13 mouse cellular contexts compared by ENCODE assay signal in the genomic region with DNA sequence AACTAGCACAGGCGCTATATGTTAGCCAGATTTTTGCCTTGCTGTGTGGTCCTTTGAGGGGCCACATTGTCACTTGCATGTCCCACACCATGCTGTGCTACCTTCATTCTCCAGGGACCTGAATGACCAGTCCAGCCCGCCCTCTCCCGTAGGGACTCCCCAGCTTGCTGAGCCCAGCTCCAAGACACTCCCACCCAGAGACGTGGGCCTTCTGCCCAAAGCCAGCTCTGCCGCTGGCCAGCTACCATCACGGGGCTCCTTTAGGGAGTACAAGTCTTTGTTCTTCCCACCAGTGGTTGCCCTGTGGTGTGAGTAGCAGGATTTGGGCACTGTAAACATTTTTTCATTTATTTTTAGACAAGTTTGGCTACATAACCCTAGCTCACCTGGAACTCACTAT.
DNase-seq lines count a peak whose midpoint lies in the region; ATAC-seq and TF ChIP-seq lines count a peak whose summit lies in the region.
"Had no signal": no experiment of that assay in that cellular context is flagged by ENCODE, and none has a peak within 500 bp of the region (broad histone marks: within the 10 kb centered on the region; RNA-seq: fewer than 3 reads in every experiment).

No protein-coding gene starts in this region.

- ATAC-seq in forebrain, embryonic 15.5 days (replicated peaks): no peak
- peak; percentile 76 for ATAC-seq in hindbrain, postnatal 0 days
- no peak for ATAC-seq in hindbrain, embryonic 14.5 days (ENCODE audit: low FRiP score)
- ATAC-seq: liver, postnatal 0 days had no signal

- no peak overlapping the region for H3K4me2 ChIP-seq in forebrain, embryonic 15.5 days (replicated peaks)
- H3K4me2 ChIP-seq in hindbrain, postnatal 0 days (ENCODE audit: low read depth, low read length): no peak overlapping the region
- H3K4me2 ChIP-seq in hindbrain, embryonic 14.5 days (replicated peaks): no peak overlapping the region
- H3K4me2 ChIP-seq: heart, embryonic 13.5 days had no signal

- no peak for DNase-seq in forebrain, embryonic 10.5 days (ENCODE audit: extremely low spot score, low spot score)
- peak; percentile 55 for DNase-seq in hindbrain, postnatal 0 days (ENCODE audit: low spot score)
- DNase-seq in hindbrain, embryonic 14.5 days (ENCODE audit: low spot score): no peak
- DNase-seq in ovary, postnatal 36 days (ENCODE audit: low spot score): peak; percentile 36
- DNase-seq in ovary, postnatal 14 days (ENCODE audit: low spot score): no peak
- no peak for DNase-seq in cerebellum, postnatal 10 days
- no peak for DNase-seq in left cerebral cortex, adult 11 months (ENCODE audit: low spot score)
- DNase-seq: cerebellum, adult 2 months; kidney, adult 11 months; liver, postnatal 0 days had no signal

- peaks cover 3% of the 10 kb centered on the region; the same call in 1 of the 2 replicates for H3K27me3 ChIP-seq in forebrain, embryonic 10.5 days (ENCODE audit: poor library complexity, severe bottlenecking)
- H3K27me3 ChIP-seq in forebrain, embryonic 15.5 days: no peaks in the 10 kb centered on the region
- no peaks in the 10 kb centered on the region for H3K27me3 ChIP-seq in hindbrain, postnatal 0 days (ENCODE audit: insufficient read depth, low read length)
- no peaks in the 10 kb centered on the region for H3K27me3 ChIP-seq in hindbrain, embryonic 14.5 days (ENCODE audit: control insufficient read depth, insufficient read depth, low read length)
- H3K27me3 ChIP-seq: heart, embryonic 13.5 days had no signal

- no peaks in the 10 kb centered on the region for H3K9me3 ChIP-seq in forebrain, embryonic 10.5 days
- H3K9me3 ChIP-seq in forebrain, embryonic 15.5 days: no peaks in the 10 kb centered on the region
- H3K9me3 ChIP-seq in hindbrain, postnatal 0 days (ENCODE audit: low read length): no peaks in the 10 kb centered on the region
- H3K9me3 ChIP-seq in hindbrain, embryonic 14.5 days (ENCODE audit: control insufficient read depth, low read length): no peaks in the 10 kb centered on the region
- H3K9me3 ChIP-seq: heart, embryonic 13.5 days had no signal

- no peak overlapping the region for H3K9ac ChIP-seq in forebrain, embryonic 15.5 days (replicated peaks)
- no peak overlapping the region for H3K9ac ChIP-seq in hindbrain, postnatal 0 days (replicated peaks; ENCODE audit: low read length)
- no peak overlapping the region for H3K9ac ChIP-seq in hindbrain, embryonic 14.5 days
- H3K9ac ChIP-seq: heart, embryonic 13.5 days; liver, postnatal 0 days had no signal

- peaks cover 49% of the 10 kb centered on the region for H3K4me1 ChIP-seq in forebrain, embryonic 10.5 days
- peaks cover 13% of the 10 kb centered on the region for H3K4me1 ChIP-seq in forebrain, embryonic 15.5 days
- peaks cover 19% of the 10 kb centered on the region; the same call in 1 of the 2 replicates for H3K4me1 ChIP-seq in hindbrain, postnatal 0 days (ENCODE audit: insufficient read depth, low read length)
- peaks cover 13% of the 10 kb centered on the region; the same call in 1 of the 2 replicates for H3K4me1 ChIP-seq in hindbrain, embryonic 14.5 days (replicated peaks; ENCODE audit: control insufficient read depth, insufficient read depth, low read length)

- no peak for TF ChIP-seq CTCF in hindbrain, postnatal 0 days (IDR thresholded peaks at IDR 0.05; ENCODE audit: low read depth)

- H3K4me3 ChIP-seq in forebrain, embryonic 10.5 days: no peak overlapping the region
- H3K4me3 ChIP-seq in forebrain, embryonic 15.5 days: no peak overlapping the region
- H3K4me3 ChIP-seq in hindbrain, postnatal 0 days (ENCODE audit: low read length): no peak overlapping the region
- no peak overlapping the region for H3K4me3 ChIP-seq in hindbrain, embryonic 14.5 days (replicated peaks; ENCODE audit: low read length)
- H3K4me3 ChIP-seq: heart, embryonic 13.5 days; layer of hippocampus, adult 2 months had no signal

- 0 out of 2 replicates have a peak overlapping the region, but pooled peaks have one; percentile 26 for H3K27ac ChIP-seq in forebrain, embryonic 10.5 days
- H3K27ac ChIP-seq in forebrain, embryonic 15.5 days (replicated peaks): no peak overlapping the region
- H3K27ac ChIP-seq in hindbrain, postnatal 0 days: peak overlapping the region; percentile 26; the same call in 1 of the 2 replicates
- no peak overlapping the region for H3K27ac ChIP-seq in hindbrain, embryonic 14.5 days

- no peaks in the 10 kb centered on the region for H3K36me3 ChIP-seq in forebrain, embryonic 10.5 days (replicated peaks)
- no peaks in the 10 kb centered on the region for H3K36me3 ChIP-seq in forebrain, embryonic 15.5 days
- no peaks in the 10 kb centered on the region for H3K36me3 ChIP-seq in hindbrain, postnatal 0 days (ENCODE audit: insufficient read depth, low read length)
- no peaks in the 10 kb centered on the region for H3K36me3 ChIP-seq in hindbrain, embryonic 14.5 days (replicated peaks; ENCODE audit: control insufficient read depth, insufficient read depth)
- H3K36me3 ChIP-seq: heart, embryonic 13.5 days had no signal

- 80% methylated on average over 6 of the region's 6 CpGs for WGBS in forebrain, embryonic 10.5 days
- 54% methylated on average over 6 of the region's 6 CpGs for WGBS in forebrain, embryonic 15.5 days
- 51% methylated on average over 6 of the region's 6 CpGs for WGBS in hindbrain, postnatal 0 days
- WGBS in hindbrain, embryonic 14.5 days: 64% methylated on average over 6 of the region's 6 CpGs

Comparison
In these comparisons a context has a peak if more than half of its experiments do, and no peak if none do; other contexts are left out.
1. DNase-seq: peak in hindbrain, postnatal 0 days (single experiment) and ovary, postnatal 36 days (single experiment); none in forebrain, embryonic 10.5 days (single experiment), hindbrain, embryonic 14.5 days (single experiment), ovary, postnatal 14 days (single experiment), cerebellum, postnatal 10 days (0 of 2) and left cerebral cortex, adult 11 months (single experiment).
2. H3K27ac ChIP-seq: peak in forebrain, embryonic 10.5 days (single experiment) and hindbrain, postnatal 0 days (single experiment); none in forebrain, embryonic 15.5 days (single experiment) and hindbrain, embryonic 14.5 days (single experiment).